Mouse (Mus musculus): ENCODE data around the gene Add1.

The Add1 gene

DNA sequence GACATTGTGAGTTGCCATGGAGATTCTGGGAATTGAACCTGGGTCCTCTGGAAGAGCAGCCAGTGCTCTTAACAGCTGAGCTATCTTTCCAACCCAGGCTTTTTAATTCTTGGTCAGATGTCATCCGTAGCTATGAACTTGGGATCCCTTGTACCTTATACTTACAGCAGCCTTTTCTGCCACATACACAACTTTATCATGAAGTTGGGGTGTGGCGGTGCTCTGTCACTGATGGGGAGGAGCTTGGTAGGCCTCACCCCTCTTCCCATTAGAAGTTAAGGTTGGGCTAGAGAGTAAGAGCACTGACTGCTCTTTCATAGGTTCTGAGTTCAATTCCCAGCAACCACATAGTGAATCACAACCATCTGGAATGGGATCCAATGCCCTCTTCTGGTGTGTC is 59.5 kb downstream of the Add1 start:
- no peak for DNase-seq

DNA sequence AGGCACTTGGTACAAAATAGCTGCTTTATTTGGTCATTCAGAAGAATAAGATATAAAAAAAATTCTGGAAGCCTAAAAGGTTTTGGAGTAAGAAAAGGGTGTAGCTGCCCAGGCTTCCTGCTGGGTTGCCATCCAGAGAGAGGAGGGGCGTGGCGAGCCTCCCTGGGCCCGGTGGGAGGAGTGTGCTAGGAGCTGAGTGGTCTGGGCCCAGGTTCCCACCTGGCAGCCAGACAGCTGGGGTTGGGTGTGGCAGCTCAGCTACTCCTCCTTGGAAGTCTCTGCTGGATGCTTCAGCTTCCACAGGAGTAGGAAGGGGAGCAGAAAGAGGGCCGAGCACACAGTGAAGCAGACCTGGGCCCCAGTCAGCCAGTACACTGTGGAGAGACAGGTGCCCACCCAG is 60.2 kb downstream of the Add1 start:
- DNase-seq: no peak

DNA sequence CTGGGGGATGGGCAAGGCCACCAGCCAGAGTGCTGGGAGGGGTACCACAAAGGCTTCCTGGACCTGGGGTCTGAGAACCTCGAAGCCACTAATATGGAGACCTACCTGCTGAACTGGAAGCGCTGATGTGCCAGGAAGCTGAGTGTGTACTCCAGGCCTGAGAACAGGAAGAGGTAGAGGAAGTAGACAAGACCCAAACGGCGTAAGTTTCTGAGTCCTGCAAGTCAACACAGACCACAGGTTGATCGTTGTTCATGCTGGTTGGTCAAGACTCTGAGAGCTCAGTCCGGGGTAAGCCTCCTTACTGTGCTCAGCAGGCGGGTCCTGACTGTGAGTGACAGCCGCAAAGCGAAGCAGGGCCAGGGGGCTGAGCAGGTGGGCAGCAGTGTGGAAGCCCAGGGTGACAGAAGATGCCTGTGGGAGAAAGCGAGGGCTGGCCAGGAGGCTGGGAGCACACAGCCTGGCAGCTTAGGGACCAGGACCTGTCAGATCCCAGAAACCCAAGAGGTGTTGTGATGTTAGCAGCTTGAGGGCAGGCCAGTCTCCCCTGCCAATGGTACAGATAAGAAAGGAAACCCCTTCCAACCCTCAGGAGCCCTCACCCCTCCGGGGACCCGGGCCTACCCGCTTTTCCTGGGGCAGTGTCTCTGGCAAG is 61.4 kb downstream of the Add1 start:
- DNase-seq: no peak

- DNase-seq: peak; percentile 44
These were observed 62.3 kb downstream of the Add1 start for GRCm38 (mm10) chr5:34635665-34636192.

- DNase-seq: peak; percentile 79
These were observed 63.2 kb downstream of the Add1 start, which contains the start of gene Mfsd10 for GRCm38 (mm10) chr5:34636481-34637287. Mfsd10 (minus strand) TSS chr5:34637212.

GRCm38 (mm10) chr5:34637591-34638156 is 64.2 kb downstream of the Add1 start:
- no peak for DNase-seq

DNA sequence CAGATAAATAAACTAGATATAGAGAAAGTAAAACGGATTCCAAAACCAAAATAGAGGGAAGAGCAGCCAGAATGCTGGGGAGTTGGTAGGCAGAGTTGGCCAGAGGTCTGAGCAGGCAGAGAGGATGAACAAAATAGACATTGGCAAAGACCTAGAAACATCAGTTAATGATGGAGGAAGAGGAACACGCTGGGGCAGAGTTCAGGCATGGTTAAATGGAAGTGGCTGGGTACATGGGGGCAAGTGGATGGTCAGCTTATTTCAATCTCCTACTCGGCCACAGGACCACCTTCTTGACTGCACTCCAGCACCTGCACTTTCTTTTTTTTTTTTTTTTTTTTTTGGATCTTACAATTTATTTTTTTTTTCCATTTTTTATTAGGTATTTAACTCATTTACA is 68.5 kb downstream of the Add1 start:
- no peak for DNase-seq

- peak; percentile 62 for DNase-seq
These were observed 69.5 kb downstream of the Add1 start for GRCm38 (mm10) chr5:34642932-34643331.

- peak; percentile 76 for DNase-seq
These were observed 74.1 kb downstream of the Add1 start for GRCm38 (mm10) chr5:34647581-34647980.

- no peak for DNase-seq
These were observed 79.5 kb downstream of the Add1 start for GRCm38 (mm10) chr5:34652961-34653360.

DNA sequence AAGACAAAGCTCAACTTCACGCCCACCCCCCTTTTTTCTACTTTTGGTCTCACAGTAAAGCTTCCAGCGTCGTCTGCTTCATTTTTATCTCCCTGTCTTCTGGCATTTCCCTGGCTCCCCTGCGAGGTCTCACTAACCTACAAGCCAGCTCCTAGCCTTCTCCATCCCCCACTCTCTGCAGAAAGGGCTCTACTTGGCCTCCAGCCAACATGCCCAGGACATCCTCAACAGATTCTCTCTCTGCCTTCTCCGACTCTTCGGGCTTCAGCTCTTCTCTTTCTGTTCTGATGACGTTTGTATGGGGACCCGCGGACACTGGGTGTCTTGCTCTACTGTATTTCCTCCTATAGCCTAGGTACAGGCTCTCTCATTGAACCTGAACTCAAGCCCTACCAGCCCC is 81.4 kb downstream of the Add1 start:
- no peak for DNase-seq

DNA sequence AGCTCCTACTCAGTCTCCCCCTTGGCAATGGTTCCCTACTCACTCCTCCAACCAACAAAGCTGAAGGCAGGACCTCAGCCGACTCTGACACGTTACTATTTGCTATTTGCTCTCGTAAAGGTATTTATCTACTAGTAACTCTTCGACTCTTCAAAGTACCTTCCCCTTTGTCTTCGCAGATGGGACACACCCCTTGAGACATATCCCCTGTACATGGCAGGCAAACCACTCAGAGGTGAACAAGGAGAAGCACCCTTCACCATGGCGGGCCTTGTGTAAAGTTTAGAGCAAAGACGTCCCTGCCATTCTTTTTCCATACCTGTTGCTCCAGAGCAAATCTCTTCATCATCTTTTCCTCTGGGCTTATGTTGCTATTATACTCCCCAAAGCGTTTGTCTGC is 84.1 kb downstream of the Add1 start:
- DNase-seq: no peak

- peak; percentile 100 for DNase-seq
These were observed 86.5 kb downstream of the Add1 start, which contains the start of the genes Nop14 and Grk4 for GRCm38 (mm10) chr5:34659686-34660590. Nop14 (minus strand) TSS chr5:34660148. Grk4 (plus strand) TSS chr5:34660379.

- DNase-seq: no peak
These were observed 87.2 kb downstream of the Add1 start for GRCm38 (mm10) chr5:34660591-34661130.

- no peak for DNase-seq
These were observed 88.4 kb downstream of the Add1 start for GRCm38 (mm10) chr5:34661909-34662308.

- no peak for DNase-seq
These were observed 89.8 kb downstream of the Add1 start for GRCm38 (mm10) chr5:34663231-34663630.

DNA sequence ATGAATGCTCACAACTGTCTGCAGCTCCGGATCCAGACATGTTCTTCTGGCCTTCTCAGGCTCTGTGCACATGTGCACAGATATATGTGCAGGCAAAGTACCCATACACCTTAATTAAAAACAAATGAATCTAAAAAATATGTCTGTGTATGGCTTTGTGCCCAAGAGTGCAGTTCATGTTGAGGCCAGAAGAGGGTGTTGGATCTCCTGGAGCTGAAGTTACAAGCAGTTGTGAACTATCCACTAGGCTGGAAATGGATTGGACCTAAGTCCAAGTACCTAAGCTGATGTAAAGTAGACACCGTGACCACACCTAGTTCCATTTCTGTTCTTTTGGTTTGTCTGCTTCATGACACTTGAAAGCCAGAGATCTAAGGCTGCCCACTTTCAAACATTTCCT is 96.0 kb downstream of the Add1 start:
- no peak for DNase-seq

- DNase-seq: no peak
These were observed 96.8 kb downstream of the Add1 start for GRCm38 (mm10) chr5:34670280-34670679.

Data from cerebellum, adult 9-10 months (tissue).